Mouse (Mus musculus) stomach, embryonic 16.5 days (tissue): ENCODE results near the gene Srgap1. TPM values are rescaled to one million over a fixed set of nuclear protein-coding genes. Genes with fewer than 3 reads are reported as not detected.

ENCODE experiments used
- ATAC-seq: fragments of 200-750 bp; cut with Nextera tagmentation; 2 replicates; pipeline ENCODE4 v1.8.0; 2017; ENCODE audit warnings: moderate number of reproducible peaks, moderate TSS enrichment; ENCODE audit not compliant: insufficient read depth, low FRiP score
- H3K27ac ChIP-seq: fragments of 300-500 bp; sonication (generic); 2 replicates; pipeline ENCODE4 v1.5.1; 2014; ENCODE audit warnings: low read length
- H3K27me3 ChIP-seq: fragments of 300-500 bp; sonication (generic); 2 replicates; pipeline ENCODE4 v1.6.1; 2014; ENCODE audit warnings: low read length, control low read depth, mixed read lengths; ENCODE audit not compliant: control insufficient read depth, insufficient read depth
- H3K36me3 ChIP-seq: fragments of 300-500 bp; sonication (generic); 2 replicates; pipeline ENCODE4 v1.6.1; 2014; ENCODE audit warnings: low read length; ENCODE audit not compliant: control insufficient read depth, insufficient read depth
- H3K4me1 ChIP-seq: fragments of 300-500 bp; sonication (generic); 2 replicates; pipeline ENCODE4 v1.6.1; 2014; ENCODE audit warnings: low read length, control low read depth, mixed read lengths; ENCODE audit not compliant: control insufficient read depth, insufficient read depth
- H3K4me2 ChIP-seq: fragments of 300-500 bp; sonication (generic); 2 replicates; pipeline ENCODE4 v1.6.1; 2014; ENCODE audit warnings: low read depth, low read length, mixed read lengths
- H3K4me3 ChIP-seq: fragments of 300-500 bp; sonication (generic); replicated peaks from 2 replicates; pipeline ENCODE4 v1.5.1; 2014; ENCODE audit warnings: mild to moderate bottlenecking, low read length
- H3K9ac ChIP-seq: fragments of 300-500 bp; sonication (generic); 2 replicates; pipeline ENCODE4 v1.6.1; 2014; ENCODE audit warnings: low read length
- H3K9me3 ChIP-seq: fragments of 300-500 bp; sonication (generic); replicated peaks from 2 replicates; pipeline ENCODE4 v1.6.1; 2016; ENCODE audit warnings: low read length, control low read depth; ENCODE audit not compliant: control insufficient read depth
- WGBS: fragments of 180-500 bp; shearing (Covaris S2); extraction: QIAGEN DNeasy Blood & Tissue Kit; methylation state at CpG from one replicate; pipeline ENCODE4 v1.1.7; 2014; 5-methylcytosine and 5-hydroxymethylcytosine counted together
- polyA plus RNA-seq: library from polyadenylated mRNA; unstranded; fragments of >200 nt; fragmentation: Nextera tagmentation; extraction: Ambion mirVana; gene quantifications from 2 replicates; pipeline ENCODE4 v1.2.1, GENCODE M21; 2015

Srgap1 gene
- polyA plus RNA-seq, 1 experiment from 2014 or later = 5.6 TPM

GRCm38 (mm10) chr10:121796027-121796802 lies 250.9 kb downstream of the Srgap1 start:
- ATAC-seq = peak; percentile 94
- Histone ChIP-seq H3K27me3 (no peaks in the 10 kb centered on the region), H3K4me3 (no peak overlapping the region), H3K27ac (peak overlapping the region; percentile 61), H3K9me3 (no peaks in the 10 kb centered on the region), H3K36me3 (no peaks in the 10 kb centered on the region), H3K9ac (no peak overlapping the region), H3K4me1 (0 out of 2 replicates have a peak, but pooled peaks cover 3% of the 10 kb centered on the region), H3K4me2 (peak overlapping the region; percentile 28; the same call in 1 of the 2 replicates)
- 53% methylated on average over 8 of the region's 8 CpGs for WGBS

- Histone ChIP-seq H3K4me2 (no peak overlapping the region), H3K4me3 (no peak overlapping the region), H3K4me1 (0 out of 2 replicates have a peak, but pooled peaks cover 3% of the 10 kb centered on the region), H3K27me3 (no peaks in the 10 kb centered on the region), H3K36me3 (no peaks in the 10 kb centered on the region), H3K27ac (no peak overlapping the region), H3K9ac (no peak overlapping the region), H3K9me3 (no peaks in the 10 kb centered on the region)
- WGBS = 87% methylated on average over 12 of the region's 12 CpGs
- ATAC-seq = no peak
Measured at GRCm38 (mm10) chr10:121794486-121794885, 252.6 kb downstream of the Srgap1 start.

GRCm38 (mm10) chr10:121792661-121793060 lies 254.5 kb downstream of the Srgap1 start:
- WGBS = 94% methylated on average over 17 of the region's 17 CpGs
- Histone ChIP-seq H3K9me3 (no peaks in the 10 kb centered on the region), H3K4me3 (no peak overlapping the region), H3K36me3 (peaks cover 9% of the 10 kb centered on the region; the same call in 1 of the 2 replicates), H3K9ac (no peak overlapping the region), H3K4me1 (0 out of 2 replicates have a peak, but pooled peaks cover 3% of the 10 kb centered on the region), H3K4me2 (no peak overlapping the region), H3K27ac (no peak overlapping the region), H3K27me3 (no peaks in the 10 kb centered on the region)
- no peak for ATAC-seq

DNA sequence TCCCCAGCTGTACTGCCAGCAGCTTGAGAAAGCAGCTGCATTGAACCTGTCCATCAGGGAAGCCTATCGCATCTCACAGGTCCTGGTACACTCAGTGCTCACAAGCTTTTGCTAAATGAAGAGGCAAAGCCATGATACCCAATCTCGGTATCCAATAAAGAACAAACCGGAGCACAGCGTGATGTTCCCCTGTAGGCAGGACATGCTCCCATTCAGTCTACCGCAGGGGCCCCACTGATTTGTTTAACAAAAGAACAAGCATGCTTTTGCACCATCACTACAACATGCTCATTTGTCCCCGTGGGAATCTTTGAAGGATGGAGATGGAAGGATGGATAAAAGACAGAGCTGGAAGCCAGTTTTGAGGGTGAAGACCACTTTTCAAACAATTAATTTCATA lies 257.0 kb downstream of the Srgap1 start:
- Histone ChIP-seq H3K27ac (no peak overlapping the region), H3K4me2 (no peak overlapping the region), H3K4me3 (no peak overlapping the region), H3K9ac (no peak overlapping the region), H3K36me3 (peaks cover 15% of the 10 kb centered on the region; the same call in 1 of the 2 replicates), H3K9me3 (no peaks in the 10 kb centered on the region), H3K27me3 (no peaks in the 10 kb centered on the region), H3K4me1 (no peaks in the 10 kb centered on the region)
- WGBS = 82% methylated on average over 6 of the region's 6 CpGs
- ATAC-seq = no peak

GRCm38 (mm10) chr10:121788536-121788935 lies 258.6 kb downstream of the Srgap1 start:
- no peaks in the 10 kb centered on the region for H3K4me1 ChIP-seq
- ATAC-seq = no peak
- H3K9ac ChIP-seq = no peak overlapping the region
- peaks cover 23% of the 10 kb centered on the region; the same call in 1 of the 2 replicates for H3K36me3 ChIP-seq
- 64% methylated on average over 3 of the region's 3 CpGs for WGBS
- H3K4me2 ChIP-seq = no peak overlapping the region
- no peaks in the 10 kb centered on the region for H3K27me3 ChIP-seq
- H3K4me3 ChIP-seq = no peak overlapping the region
- 0 out of 2 replicates have a peak, but pooled peaks cover 3% of the 10 kb centered on the region for H3K9me3 ChIP-seq
- no peak overlapping the region for H3K27ac ChIP-seq

GRCm38 (mm10) chr10:121781159-121781558 lies 266.0 kb downstream of the Srgap1 start:
- Histone ChIP-seq H3K4me2 (peak overlapping the region; percentile 36; the same call in 1 of the 2 replicates), H3K9me3 (0 out of 2 replicates have a peak, but pooled peaks cover 3% of the 10 kb centered on the region), H3K4me1 (no peaks in the 10 kb centered on the region), H3K9ac (no peak overlapping the region), H3K4me3 (no peak overlapping the region), H3K36me3 (peaks cover 17% of the 10 kb centered on the region; the same call in 1 of the 2 replicates), H3K27ac (no peak overlapping the region), H3K27me3 (no peaks in the 10 kb centered on the region)
- ATAC-seq = 0 out of 2 replicates have a peak, but pooled peaks have one; percentile 37
- 38% methylated on average over 14 of the region's 14 CpGs for WGBS

- 67% methylated on average over 3 of the region's 3 CpGs for WGBS
- no peak overlapping the region for H3K27ac ChIP-seq
- no peak overlapping the region for H3K9ac ChIP-seq
- no peaks in the 10 kb centered on the region for H3K36me3 ChIP-seq
- no peak overlapping the region for H3K4me2 ChIP-seq
- H3K9me3 ChIP-seq = no peaks in the 10 kb centered on the region
- no peak for ATAC-seq
- no peak overlapping the region for H3K4me3 ChIP-seq
- H3K27me3 ChIP-seq = no peaks in the 10 kb centered on the region
- no peaks in the 10 kb centered on the region for H3K4me1 ChIP-seq
Measured at GRCm38 (mm10) chr10:121775990-121776389, 271.1 kb downstream of the Srgap1 start.

DNA sequence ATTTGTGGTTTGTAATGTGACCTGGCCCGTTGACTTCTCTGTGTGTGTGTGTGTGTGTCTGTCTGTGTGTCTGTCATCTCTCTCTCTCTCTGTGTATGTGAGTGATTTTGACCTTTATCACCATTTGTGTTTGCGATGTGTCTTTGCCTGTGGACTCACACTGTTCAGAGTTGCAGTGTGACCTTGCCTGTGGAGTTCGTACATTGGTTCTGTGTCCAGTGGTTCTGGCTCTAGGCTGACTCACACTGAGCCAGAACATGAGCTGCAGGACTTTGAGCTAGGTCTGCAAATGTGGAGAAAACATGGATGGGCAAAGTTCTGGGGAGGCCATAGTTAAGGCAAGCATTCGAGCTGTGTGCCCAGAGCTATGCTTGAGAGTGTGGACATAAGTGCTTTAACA lies 273.3 kb downstream of the Srgap1 start:
- H3K27me3 ChIP-seq = no peaks in the 10 kb centered on the region
- no peak overlapping the region for H3K27ac ChIP-seq
- no peaks in the 10 kb centered on the region for H3K9me3 ChIP-seq
- 69% methylated on average over 4 of the region's 4 CpGs for WGBS
- no peak for ATAC-seq
- no peak overlapping the region for H3K9ac ChIP-seq
- H3K36me3 ChIP-seq = no peaks in the 10 kb centered on the region
- no peak overlapping the region for H3K4me2 ChIP-seq
- H3K4me1 ChIP-seq = no peaks in the 10 kb centered on the region
- H3K4me3 ChIP-seq = no peak overlapping the region
